Mouse (Mus musculus): ENCODE measurements around the gene Olfr963. TPM values are rescaled to one million over a fixed set of nuclear protein-coding genes. Genes with fewer than 3 reads are reported as not detected.
"Not testable (repeated sequence)": the region's sequence is repeated elsewhere in the genome, so short reads cannot be mapped to it uniquely, and the experiment has no call there.

Olfr963 gene
- polyA plus RNA-seq, 1 experiment from 2014 or later = not detected

- Histone ChIP-seq H3K27ac (no peak overlapping the region), H3K9me3 (replicated peaks) (no peaks in the 10 kb centered on the region), H3K4me3 (no peak overlapping the region), H3K4me2 (no peak overlapping the region), H3K9ac (no peak overlapping the region), H3K36me3 (no peaks in the 10 kb centered on the region), H3K4me1 (no peaks in the 10 kb centered on the region), H3K27me3 (replicated peaks) (no peaks in the 10 kb centered on the region)
- no peak for ATAC-seq
- 40% methylated on average over 2 of the region's 2 CpGs for WGBS (ENCODE audit: insufficient replicate concordance)
Observed at GRCm38 (mm10) chr9:39679280-39679679, 12.3 kb downstream of the Olfr963 start.

DNA sequence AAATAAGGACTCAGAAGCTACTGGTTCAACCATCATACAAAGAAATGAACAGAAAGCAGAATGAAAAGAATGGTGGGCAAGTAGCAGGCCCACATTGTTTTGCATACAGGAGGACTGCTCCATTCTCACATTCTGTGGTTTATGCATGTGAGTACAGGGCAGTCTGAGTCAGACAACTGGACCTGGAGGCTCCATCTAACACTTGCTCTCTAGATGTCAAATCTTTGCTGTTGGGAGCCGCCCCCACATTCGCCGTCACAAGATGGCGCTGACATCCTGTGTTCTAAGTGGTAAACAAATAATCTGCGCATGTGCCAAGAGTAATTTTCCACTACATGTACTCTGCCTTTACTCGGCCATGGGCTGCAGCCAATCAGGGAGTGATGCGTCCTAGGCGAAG, 34.1 kb downstream of the Olfr963 start:
- 84% methylated on average over 8 of the region's 8 CpGs for WGBS (ENCODE audit: insufficient replicate concordance)
- not testable (repeated sequence) for ATAC-seq; H3K27ac ChIP-seq; H3K27me3 ChIP-seq (replicated peaks); H3K9ac ChIP-seq; H3K4me1 ChIP-seq; H3K4me2 ChIP-seq; H3K4me3 ChIP-seq; H3K9me3 ChIP-seq (replicated peaks); H3K36me3 ChIP-seq

DNA sequence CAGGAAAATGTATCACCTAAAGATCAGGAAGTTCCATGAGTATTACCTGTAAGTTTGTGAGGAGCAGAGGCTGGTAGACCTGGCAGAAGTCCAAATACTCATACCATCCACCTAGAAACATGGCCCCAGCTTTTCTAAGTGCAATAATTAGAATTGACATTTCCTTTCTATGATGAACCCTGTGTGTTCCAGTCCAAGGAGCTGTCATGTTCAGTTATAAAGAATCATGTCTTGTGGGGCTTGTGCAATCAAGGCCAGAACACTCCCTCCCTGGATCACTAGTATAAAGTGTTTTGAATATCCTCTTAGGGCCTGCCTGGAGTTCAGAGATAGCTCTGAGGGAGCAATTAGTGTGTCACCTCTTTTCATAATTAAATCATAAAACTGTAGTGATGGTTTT, 40.0 kb downstream of the Olfr963 start, which contains the start of gene Olfr149:
Gene Olfr149, minus strand, starts transcription at position 101 of the 400 bp plus-strand sequence.
- no peak within 1 kb of the TSS for H3K4me2 ChIP-seq
- H3K9me3 ChIP-seq (replicated peaks) = no peaks in the 10 kb centered on the region
- no peak for ATAC-seq
- H3K4me3 ChIP-seq = no peak within 1 kb of the TSS
- no peaks in the 10 kb centered on the region for H3K27me3 ChIP-seq (replicated peaks)
- H3K36me3 ChIP-seq = no peaks in the 10 kb centered on the region
- H3K27ac ChIP-seq = no peak within 1 kb of the TSS
- no peak within 1 kb of the TSS for H3K9ac ChIP-seq
- no peaks in the 10 kb centered on the region for H3K4me1 ChIP-seq

GRCm38 (mm10) chr9:39708958-39709357, 42.0 kb downstream of the Olfr963 start:
- no peak for ATAC-seq

DNA sequence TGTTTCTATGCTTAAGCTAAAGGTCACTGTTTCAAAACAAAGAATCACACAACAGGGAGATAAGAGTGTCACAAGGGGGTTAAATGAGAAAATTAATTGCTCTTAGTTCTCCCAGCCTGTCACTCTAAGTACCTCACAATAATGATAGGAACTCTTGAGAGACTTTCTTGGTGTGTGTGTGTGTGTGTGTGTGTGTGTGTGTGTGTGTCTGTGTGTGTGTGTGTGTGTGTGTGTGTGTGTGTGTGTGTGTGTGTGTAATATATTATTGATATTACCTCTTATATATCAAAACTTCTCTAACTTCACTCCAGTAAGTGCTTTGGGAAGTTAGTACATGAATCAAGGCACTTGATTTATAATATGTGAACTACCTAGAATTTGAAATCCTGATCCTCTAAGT, 44.0 kb downstream of the Olfr963 start, which contains the start of gene Olfr965:
Gene Olfr965, plus strand, starts transcription at position 301 of the 400 bp plus-strand sequence.
- Histone ChIP-seq H3K4me2 (no peak within 1 kb of the TSS), H3K4me1 (no peaks in the 10 kb centered on the region), H3K27me3 (replicated peaks) (no peaks in the 10 kb centered on the region), H3K9me3 (replicated peaks) (no peaks in the 10 kb centered on the region), H3K27ac (no peak within 1 kb of the TSS), H3K36me3 (no peaks in the 10 kb centered on the region), H3K4me3 (no peak within 1 kb of the TSS), H3K9ac (no peak within 1 kb of the TSS)
- ATAC-seq = no peak

More at GRCm38 (mm10) chr9:39708958-39709357, 42.0 kb downstream of the Olfr963 start:
- H3K9me3 ChIP-seq (replicated peaks) = no peaks in the 10 kb centered on the region
- H3K9ac ChIP-seq = no peak overlapping the region
- no peak overlapping the region for H3K4me3 ChIP-seq
- no peaks in the 10 kb centered on the region for H3K36me3 ChIP-seq
- H3K27me3 ChIP-seq (replicated peaks) = no peaks in the 10 kb centered on the region
- H3K4me1 ChIP-seq = no peaks in the 10 kb centered on the region
- WGBS (ENCODE audit: insufficient replicate concordance) = 46% methylated on average over 3 of the region's 3 CpGs
- H3K27ac ChIP-seq = no peak overlapping the region
- H3K4me2 ChIP-seq = no peak overlapping the region

Other genes starting within 250 kb of the Olfr963 start
- gene Olfr952, start 240.1 kb upstream of the Olfr963 start, polyA plus RNA-seq (2016; fragmentation: Nextera tagmentation; extraction: Ambion mirVana) = not detected in 2 replicates
- not detected in 2 replicates for gene Olfr954, start 210.5 kb upstream of the Olfr963 start, polyA plus RNA-seq (2016; fragmentation: Nextera tagmentation; extraction: Ambion mirVana)
- gene Olfr955, start 195.3 kb upstream of the Olfr963 start, polyA plus RNA-seq (2016; fragmentation: Nextera tagmentation; extraction: Ambion mirVana) = not detected in 2 replicates
- gene Olfr44, start 173.2 kb upstream of the Olfr963 start, polyA plus RNA-seq (2016; fragmentation: Nextera tagmentation; extraction: Ambion mirVana) = not detected in 2 replicates
- gene Olfr957, start 151.4 kb upstream of the Olfr963 start, polyA plus RNA-seq (2016; fragmentation: Nextera tagmentation; extraction: Ambion mirVana) = not detected in 2 replicates
- gene Olfr958, start 113.2 kb upstream of the Olfr963 start, polyA plus RNA-seq (2016; fragmentation: Nextera tagmentation; extraction: Ambion mirVana) = not detected in 2 replicates
- gene Olfr959, start 91.6 kb upstream of the Olfr963 start, polyA plus RNA-seq (2016; fragmentation: Nextera tagmentation; extraction: Ambion mirVana) = not detected in 2 replicates
- 4.7 and 5.9 TPM in 2 replicates for gene AW551984, start 62.8 kb upstream of the Olfr963 start, polyA plus RNA-seq (2016; fragmentation: Nextera tagmentation; extraction: Ambion mirVana)
- not detected in 2 replicates for gene Olfr148, start 56.5 kb upstream of the Olfr963 start, polyA plus RNA-seq (2016; fragmentation: Nextera tagmentation; extraction: Ambion mirVana)
- not detected in 2 replicates for gene Olfr960, start 45.8 kb upstream of the Olfr963 start, polyA plus RNA-seq (2016; fragmentation: Nextera tagmentation; extraction: Ambion mirVana)
- gene Olfr961, start 22.1 kb upstream of the Olfr963 start, polyA plus RNA-seq (2016; fragmentation: Nextera tagmentation; extraction: Ambion mirVana) = not detected in 2 replicates
- not detected in 2 replicates for gene Olfr149, start 39.9 kb downstream of the Olfr963 start, polyA plus RNA-seq (2016; fragmentation: Nextera tagmentation; extraction: Ambion mirVana)
- gene Olfr965, start 44.1 kb downstream of the Olfr963 start, polyA plus RNA-seq (2016; fragmentation: Nextera tagmentation; extraction: Ambion mirVana) = not detected in 2 replicates
- not detected in 2 replicates for gene Olfr150, start 63.8 kb downstream of the Olfr963 start, polyA plus RNA-seq (2016; fragmentation: Nextera tagmentation; extraction: Ambion mirVana)
- gene Olfr967, start 79.0 kb downstream of the Olfr963 start, polyA plus RNA-seq (2016; fragmentation: Nextera tagmentation; extraction: Ambion mirVana) = not detected in 2 replicates
- gene Olfr968, start 116.0 kb downstream of the Olfr963 start, polyA plus RNA-seq (2016; fragmentation: Nextera tagmentation; extraction: Ambion mirVana) = not detected in 2 replicates
- not detected in 2 replicates for gene Olfr969, start 123.7 kb downstream of the Olfr963 start, polyA plus RNA-seq (2016; fragmentation: Nextera tagmentation; extraction: Ambion mirVana)
- gene Olfr970, start 141.7 kb downstream of the Olfr963 start, polyA plus RNA-seq (2016; fragmentation: Nextera tagmentation; extraction: Ambion mirVana) = not detected in 2 replicates
- gene Olfr971, start 169.7 kb downstream of the Olfr963 start, polyA plus RNA-seq (2016; fragmentation: Nextera tagmentation; extraction: Ambion mirVana) = not detected in 2 replicates
- gene Olfr972, start 199.2 kb downstream of the Olfr963 start, polyA plus RNA-seq (2016; fragmentation: Nextera tagmentation; extraction: Ambion mirVana) = not detected in 2 replicates
- gene Olfr229, start 240.1 kb downstream of the Olfr963 start, polyA plus RNA-seq (2016; fragmentation: Nextera tagmentation; extraction: Ambion mirVana) = not detected in 2 replicates

Measured in liver, embryonic 12.5 days (tissue).